Mouse (Mus musculus) spleen, adult 2 months (tissue): ENCODE data around the gene Hacd2.

Experiments used
- CTCF ChIP-seq: fragments of 200-500 bp; IDR thresholded peaks from 2 replicates; pipeline ENCODE4 v1.5.1; 2011; ENCODE audit warnings: mild to moderate bottlenecking, inconsistent platforms; ENCODE audit not compliant: insufficient read depth, insufficient read length, insufficient replicate concordance; ENCODE audit errors: extremely low read depth
- POLR2A ChIP-seq: fragments of 200-500 bp; IDR thresholded peaks from 2 replicates; pipeline ENCODE4 v1.6.1; 2011; ENCODE audit warnings: low read depth, low read length, inconsistent platforms

- TF ChIP-seq POLR2A, result no peak
- TF ChIP-seq CTCF, result no peak
Observed at GRCm38 (mm10) chr16:35047272-35047969, 25.2 kb downstream of the Hacd2 start.
